Mouse (Mus musculus): ENCODE measurements around the gene Clpx.

- no peak for TF ChIP-seq CTCF (conservative IDR thresholded peaks at IDR 0.05 in 1 of 2, IDR thresholded peaks at IDR 0.05 in 1 of 2; ENCODE audit: low read depth in 2 of 2, low read length in 2 of 2)
- TF ChIP-seq POLR2A (IDR thresholded peaks at IDR 0.05; ENCODE audit: low read depth, low read length) = no peak
- TF ChIP-seq USF1 (IDR thresholded peaks at IDR 0.05; ENCODE audit: low read depth, low read length) = no peak
- TF ChIP-seq UBTF (IDR thresholded peaks at IDR 0.05; ENCODE audit: low read depth, low read length) = no peak
- TF ChIP-seq JUND (conservative IDR thresholded peaks at IDR 0.05; ENCODE audit: low read depth, low read length) = no peak
- TF ChIP-seq CHD2 (IDR thresholded peaks at IDR 0.05; ENCODE audit: low read length) = no peak
- no peak for TF ChIP-seq MYC (IDR thresholded peaks at IDR 0.05; ENCODE audit: low read depth, low read length)
- no peak for TF ChIP-seq ZNF384 (IDR thresholded peaks at IDR 0.05; ENCODE audit: low read depth, low read length)
- TF ChIP-seq MAZ (IDR thresholded peaks at IDR 0.05; ENCODE audit: low read depth, low read length) = no peak
- no peak for TF ChIP-seq NELFE (IDR thresholded peaks at IDR 0.05; ENCODE audit: low read depth, low read length)
Observed at GRCm38 (mm10) chr9:65333958-65334357, 39.9 kb downstream of the Clpx start.

Measured in CH12.LX (cell line).